Mouse (Mus musculus): ENCODE measurements at regions not wholly inside any gene's neighbourhood (a gene's known extent, or its start where the extent isn't known, plus 50 kb on each side); places are given as distances from the start of the nearest gene placed in this dataset.

DNA sequence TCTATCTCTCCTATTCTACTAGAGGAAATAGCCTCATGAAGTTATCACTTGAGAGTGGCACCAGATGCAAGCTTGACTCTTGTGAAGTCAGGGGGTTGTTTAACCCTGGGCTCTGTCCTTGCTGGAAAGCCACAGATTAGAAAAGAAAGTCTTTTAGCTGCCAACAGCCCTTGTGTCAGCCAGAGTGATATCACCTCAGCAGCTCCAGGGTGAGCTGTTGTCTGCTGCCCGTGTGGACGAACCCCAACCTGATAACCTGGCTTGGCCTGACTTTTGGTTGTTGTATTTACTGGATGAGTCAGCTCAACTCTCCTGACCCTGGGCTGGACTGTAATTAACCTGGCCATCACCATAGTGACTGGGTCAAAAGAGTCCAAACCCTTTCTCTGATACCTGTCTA is 88.6 kb upstream of the Serbp1 start:
- TF ChIP-seq CTCF (IDR thresholded peaks at IDR 0.05; ENCODE audit: extremely low read depth, insufficient read depth, insufficient read length, insufficient replicate concordance) = no peak
- no peak for TF ChIP-seq POLR2A (IDR thresholded peaks at IDR 0.05; ENCODE audit: low read depth, low read length)
